Mouse (Mus musculus): Measurements from ENCODE around the gene Slc7a8. TPM values are rescaled to one million over a fixed set of nuclear protein-coding genes. Genes with fewer than 3 reads are reported as not detected.
A peak's percentile ranks its signal among the peaks of the same experiment; 100 is the strongest.

Gene Slc7a8
- total RNA-seq, 4 experiments from 2014 or later: 11.3 to 17.4 (median 12.2) TPM

DNA sequence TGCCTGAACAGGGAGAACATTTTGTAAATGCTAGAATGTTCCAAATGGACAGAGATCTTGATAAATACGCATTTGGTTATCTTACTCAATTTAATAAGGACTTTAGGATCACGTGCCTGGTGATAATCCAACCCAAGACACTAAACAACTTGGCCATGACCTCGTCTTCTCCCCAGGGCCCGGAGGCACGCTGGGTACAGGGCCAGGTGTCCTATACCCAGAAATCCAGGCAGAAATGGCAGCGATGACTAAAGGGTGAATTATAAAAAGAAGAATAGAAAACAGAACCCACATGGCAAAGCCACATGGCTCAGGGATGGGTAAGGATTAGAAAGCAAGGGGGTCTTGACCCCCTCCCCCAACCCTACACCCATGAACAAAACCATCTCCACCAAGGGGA, 40.0 kb downstream of the Slc7a8 start:
- no peak for DNase-seq (ENCODE audit: low spot score in 2 of 2)

DNA sequence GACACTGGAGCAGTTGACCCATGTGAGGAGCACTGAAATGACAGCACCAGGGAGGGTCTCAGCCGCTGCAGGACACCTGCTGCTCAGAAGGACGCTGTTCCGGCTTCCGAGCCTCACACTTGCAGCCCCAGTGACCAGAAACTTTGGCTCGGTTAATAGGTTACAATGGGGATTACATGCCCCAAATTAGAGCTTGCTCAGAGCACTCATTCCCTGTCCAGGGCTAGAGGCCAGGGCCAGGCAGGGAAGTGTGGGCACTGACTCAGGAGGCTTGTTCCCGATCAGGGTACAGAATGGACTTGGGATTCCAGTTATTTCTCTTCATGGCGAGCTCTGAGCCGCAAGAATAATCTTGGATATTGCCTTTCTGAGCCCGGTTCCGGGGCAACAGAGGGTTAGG, 44.1 kb downstream of the Slc7a8 start:
- DNase-seq (ENCODE audit: low spot score in 2 of 2): no peak

DNA sequence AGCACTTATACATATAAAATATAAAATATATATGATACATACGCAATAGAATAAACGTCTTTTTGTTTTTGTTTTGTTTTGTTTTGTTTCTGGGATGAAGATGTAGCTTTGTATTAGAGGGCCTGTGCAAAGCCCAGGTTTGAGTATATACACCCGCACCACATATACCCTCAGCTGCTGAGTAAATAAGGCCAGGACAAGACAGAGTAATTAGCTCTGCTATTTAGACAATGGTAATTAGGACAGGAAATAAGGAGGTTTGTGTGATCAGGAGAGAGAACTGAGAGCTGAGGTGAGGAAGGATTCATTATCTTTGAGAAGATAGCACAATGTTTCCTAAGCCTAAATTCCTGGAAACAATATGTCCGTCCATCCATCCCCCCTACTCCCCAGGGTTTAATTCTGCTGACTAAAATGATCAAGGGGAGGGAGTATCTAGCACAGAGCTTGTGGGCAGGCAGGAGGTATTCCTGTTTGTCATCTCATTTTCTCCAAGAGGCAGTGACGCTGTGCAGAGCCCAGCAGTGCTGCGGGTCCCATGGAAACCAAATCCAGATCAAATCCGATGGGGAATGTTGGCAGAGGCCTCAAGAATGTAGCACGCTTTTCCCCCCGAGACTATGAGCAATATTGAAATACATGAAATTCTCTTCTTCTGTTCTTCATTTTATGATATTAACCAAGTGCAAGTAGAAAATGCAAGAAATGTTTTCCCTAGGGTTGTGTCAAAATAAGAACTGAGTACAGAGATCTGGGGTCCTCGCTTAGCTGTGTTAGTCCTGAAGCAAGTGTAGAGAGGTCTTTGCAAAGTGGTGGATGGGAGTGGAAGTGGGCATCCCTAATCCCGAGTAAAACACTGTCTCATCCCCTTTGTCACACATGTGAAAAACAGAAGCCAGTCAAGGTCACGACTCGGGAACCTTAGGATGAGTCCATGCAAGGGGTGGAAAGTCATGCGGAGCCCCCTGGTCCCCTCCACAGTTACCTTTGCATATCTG, 44.9 kb downstream of the Slc7a8 start:
- DNase-seq (ENCODE audit: low spot score in 2 of 2): no peak

DNA sequence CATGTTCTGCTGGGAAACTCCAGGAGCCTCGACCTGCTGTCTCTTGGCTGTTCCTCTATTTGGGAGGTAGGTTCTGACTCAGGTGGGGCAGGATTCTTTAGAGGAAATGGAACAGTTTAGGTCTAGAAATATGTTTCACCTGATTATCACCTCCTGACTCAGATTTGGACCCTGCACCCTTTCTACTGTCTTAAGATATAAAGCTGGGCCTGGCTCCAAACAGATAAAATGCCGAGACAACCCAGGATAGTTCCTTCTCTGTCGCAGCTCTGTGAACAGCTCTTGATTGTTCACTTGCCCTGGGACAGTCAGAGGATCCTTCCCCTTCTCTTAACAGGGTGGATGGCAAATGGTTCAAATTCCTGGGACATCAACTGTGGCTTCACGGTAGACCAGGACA, 46.5 kb downstream of the Slc7a8 start:
- DNase-seq (ENCODE audit: low spot score in 2 of 2): no peak

DNA sequence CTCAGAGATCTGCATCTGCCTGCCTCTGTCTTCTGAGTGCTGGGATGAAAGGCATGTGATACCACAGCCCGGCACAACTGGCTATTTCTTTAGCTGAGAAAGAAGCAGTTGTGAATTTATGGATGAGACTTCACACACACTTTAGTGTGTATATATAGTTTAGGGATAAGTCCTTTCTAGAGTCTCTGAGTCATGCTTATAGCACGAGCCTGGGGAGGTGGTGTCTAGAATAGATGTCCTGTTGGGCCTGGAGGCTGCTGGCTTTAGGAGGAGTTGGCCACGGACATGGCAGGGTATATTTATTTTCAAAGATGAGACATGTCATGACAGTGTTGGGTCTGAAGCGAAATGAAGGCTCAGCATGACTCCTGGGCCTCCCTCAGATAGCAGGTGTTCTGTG, 47.7 kb downstream of the Slc7a8 start:
- no peak for DNase-seq (ENCODE audit: low spot score in 2 of 2)

DNA sequence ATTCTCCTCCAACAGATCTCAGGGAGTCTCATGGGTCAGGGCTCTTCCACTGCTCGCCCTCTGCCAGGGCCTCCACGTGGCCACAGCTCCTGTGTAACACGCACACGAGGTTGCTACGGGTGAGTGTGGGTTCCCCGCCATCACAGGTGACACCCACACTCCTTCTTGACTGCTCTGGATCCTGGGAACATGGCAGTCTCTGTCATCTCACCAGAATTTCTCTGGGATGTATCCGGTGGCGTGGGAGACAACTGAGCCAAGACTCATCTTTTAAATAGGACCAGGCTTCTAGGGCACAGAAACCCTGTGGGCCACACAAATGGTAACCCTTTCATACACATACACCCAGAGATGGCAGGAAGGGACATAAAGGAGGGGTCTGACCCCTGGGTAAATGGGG, 49.5 kb downstream of the Slc7a8 start:
- no peak for DNase-seq (ENCODE audit: low spot score in 2 of 2)

DNA sequence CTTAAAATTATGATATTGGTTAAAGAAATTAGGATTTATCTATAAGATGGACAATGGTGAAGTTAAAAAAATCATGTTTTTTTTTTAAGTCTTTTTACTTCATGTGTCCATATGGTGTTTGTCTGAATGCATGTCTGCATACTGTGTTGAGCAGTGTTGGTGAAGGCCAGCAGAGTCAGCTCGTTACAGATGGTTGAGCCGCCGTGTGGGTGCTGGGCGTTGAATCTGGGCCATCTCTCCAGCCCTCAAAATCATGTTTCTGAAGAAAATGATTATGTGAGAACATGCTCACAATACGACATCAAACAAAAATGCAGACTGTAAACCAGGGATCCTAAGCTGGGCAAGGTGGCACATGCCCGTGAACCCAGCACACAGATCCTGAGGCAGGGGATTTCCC, 51.4 kb downstream of the Slc7a8 start:
- no peak for DNase-seq (ENCODE audit: low spot score in 2 of 2)

DNA sequence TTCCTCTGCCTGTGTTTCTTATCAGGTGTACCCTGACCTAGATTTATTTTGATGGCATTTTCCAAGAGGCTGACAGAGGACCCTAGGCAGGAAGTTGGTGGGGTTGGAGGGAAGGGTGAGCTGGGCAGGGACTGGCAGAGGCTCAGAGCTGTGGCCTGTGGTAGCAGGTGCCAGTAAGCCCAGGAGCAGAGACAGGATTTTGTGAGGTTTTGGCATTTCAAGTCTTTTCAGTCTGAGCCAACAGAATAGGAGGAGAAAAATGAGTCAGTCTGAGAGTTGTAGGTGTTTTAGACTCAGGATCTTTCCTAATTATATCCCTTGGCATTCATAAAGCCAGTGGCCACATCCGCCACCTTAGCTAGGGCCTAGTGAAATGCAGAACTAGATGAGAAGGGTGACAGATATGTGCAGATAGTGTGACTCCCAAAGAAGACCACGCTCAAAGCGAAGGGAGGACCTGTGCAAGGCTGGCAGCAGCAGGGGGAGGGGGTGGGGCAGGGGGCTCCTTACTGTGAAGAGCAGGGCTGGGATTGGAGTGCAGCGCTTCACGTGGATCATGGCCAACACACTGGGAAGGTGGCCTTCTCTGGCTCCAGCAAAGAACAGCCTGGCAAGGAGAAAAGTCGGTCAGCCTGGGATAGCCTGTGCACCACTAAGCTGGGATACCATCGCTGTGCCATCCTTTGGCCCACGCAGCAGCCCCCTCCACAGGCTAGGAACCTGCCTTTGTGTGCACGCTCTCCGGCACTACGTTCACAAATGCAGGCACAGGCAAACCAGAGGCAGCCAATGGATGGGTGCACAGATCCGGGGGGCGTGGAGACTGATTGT, 52.7 kb downstream of the Slc7a8 start:
- no peak for DNase-seq (ENCODE audit: low spot score in 2 of 2)

DNA sequence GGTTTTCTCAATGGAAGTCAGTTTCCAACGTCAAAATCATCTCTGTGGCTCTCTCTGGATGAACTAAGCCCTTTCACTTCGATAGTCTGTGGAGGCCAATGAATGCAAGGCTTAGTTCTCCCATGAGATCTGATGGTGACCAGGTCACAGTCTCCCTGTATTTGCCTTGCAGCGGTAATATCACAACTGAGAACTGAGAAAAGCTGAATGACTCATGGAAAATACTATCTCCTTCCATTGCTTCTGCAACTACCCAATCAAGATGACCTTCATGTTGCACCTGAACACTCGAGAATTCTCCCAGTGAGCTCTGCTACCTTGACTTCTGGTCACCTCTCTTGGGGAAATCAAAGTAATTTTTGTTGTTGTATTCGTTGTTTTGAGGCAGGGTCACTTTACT, 54.2 kb downstream of the Slc7a8 start:
- DNase-seq (ENCODE audit: low spot score in 2 of 2): no peak

DNA sequence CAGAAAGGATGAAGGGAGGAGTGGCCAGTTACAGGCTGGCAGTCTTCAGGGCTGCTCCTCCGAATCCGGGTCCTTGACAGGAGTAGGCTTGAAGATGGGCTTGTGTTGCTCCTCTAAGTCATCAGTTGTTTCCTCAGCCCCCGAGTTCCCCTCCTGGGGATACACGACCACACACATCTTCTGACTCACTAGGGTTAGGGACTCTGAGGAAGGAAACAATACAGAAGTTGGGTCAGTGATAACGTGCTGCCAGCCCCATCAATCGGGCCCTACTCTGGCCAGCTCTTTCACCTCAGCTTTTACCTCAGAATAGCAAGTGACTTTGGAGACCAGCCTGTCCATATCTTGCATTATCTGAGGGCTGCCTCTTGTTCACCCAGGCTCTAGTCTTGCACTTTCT, 57.7 kb downstream of the Slc7a8 start:
- no peak for DNase-seq (ENCODE audit: low spot score in 2 of 2)

DNA sequence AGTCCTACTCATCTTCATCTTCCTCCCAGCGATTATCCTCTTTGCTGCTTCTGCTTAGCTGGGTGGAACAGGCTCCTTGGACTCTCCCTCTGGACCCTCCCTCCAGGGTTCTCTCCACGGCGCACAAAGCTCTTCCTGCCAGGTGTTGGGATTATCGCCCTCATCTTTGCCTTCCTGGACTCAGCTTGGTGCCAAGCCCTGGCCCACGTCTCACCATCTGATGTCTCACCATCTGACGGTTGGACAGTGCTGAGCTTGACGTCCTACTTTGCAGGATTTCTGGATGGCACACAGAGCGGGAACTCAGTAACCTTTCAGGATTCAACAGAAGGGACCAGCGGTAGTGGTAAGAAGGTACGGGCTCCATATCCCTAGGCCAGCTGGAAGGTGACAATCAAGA, 60.0 kb downstream of the Slc7a8 start:
- no peak for DNase-seq (ENCODE audit: low spot score in 2 of 2)

DNA sequence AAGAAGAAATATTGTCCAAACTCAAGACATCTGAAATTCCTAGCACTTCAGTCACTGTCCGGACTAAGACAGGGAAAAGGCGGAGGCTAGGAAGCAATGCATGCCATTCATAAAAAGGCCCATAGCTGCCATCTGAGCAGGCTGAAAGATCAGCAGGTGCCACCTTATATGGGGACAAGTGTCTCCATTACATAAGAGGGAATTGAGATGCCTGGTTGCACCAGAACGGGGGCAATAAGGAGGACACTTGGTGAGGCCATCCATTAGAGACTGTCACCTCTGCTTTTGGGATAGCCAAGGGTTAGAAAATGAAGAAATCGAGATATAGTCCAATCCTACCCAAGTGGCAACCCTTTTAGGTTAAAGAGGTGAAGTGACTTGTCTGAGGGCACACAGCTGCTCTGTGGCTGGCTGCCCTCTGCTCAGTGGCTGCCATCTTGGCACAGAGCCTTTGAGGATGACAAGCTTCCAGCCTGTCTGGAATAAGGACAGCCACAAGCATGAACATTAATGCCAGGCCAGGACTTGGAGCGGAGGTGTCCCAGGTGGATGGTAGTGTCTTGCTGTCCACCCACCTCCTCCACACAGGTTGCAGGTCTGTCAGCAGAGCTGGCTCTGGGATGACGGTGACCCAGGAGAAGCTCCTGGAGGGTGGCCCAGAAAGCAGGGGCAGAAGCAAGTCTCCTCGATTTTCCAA, 60.9 kb downstream of the Slc7a8 start:
- DNase-seq (ENCODE audit: low spot score in 2 of 2): peak; percentile 47 to 68

DNA sequence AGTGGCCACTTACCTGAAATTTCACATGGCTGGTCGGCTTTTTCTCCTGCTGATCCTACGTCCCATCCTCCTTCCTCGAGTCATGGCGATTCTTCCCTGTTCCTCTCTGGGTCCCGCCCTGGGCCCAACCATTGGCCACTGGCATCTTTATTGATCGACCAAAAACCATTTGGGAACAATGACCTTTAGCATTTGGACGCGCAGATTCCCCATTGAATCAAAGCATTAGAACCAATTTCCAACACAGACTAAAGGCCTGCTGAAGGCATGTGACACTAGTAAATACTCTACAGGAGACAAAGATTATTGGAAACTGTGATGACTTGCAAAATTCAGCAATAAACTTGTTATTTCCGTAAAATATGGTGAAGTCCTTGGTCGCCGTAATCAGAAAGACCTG, 61.7 kb downstream of the Slc7a8 start:
- no peak for DNase-seq (ENCODE audit: low spot score in 2 of 2)

DNA sequence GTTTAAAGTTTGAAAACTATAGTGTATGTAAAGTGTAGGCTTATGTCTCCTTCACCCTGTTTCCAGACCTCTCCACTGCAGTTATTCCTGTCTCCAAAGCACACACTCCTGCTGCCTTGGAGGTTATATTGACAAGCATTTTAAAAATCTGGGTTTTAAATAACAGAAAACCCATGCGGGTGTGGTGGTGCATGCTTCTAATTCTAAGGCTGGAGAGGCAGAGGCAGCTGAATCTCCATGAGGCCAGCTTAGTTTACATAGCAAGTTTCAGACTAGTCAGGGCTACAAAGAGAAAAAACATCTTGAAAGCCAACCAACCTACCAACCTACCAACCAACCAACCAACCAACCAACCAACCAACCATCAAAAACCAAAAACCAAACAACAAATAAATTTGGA, 66.3 kb downstream of the Slc7a8 start:
- DNase-seq (ENCODE audit: low spot score in 2 of 2): no peak

DNA sequence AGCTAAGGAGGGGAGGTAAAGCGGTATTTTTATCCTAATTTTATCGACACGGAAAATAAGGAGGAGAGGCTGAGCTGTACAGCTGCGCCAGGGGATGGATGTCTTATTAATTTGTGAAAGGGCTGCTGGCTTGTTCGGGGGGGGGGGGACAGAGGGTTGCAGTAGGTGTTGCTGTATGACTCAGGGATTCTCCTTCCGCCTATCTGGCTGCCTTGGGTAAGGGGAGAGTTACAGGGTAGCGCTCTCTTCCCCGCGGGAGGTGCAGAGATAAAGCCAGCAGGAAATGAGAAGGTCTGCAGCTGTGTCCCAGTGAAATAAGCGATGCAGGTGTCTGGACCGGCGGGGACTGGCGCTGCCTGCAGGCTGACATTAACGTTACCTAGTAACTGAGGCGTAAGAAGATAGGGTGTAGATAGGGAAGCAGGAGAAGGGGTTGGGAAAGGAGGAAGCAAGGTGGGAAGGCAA, 67.1 kb downstream of the Slc7a8 start:
- DNase-seq (ENCODE audit: low spot score in 2 of 2): no peak

DNA sequence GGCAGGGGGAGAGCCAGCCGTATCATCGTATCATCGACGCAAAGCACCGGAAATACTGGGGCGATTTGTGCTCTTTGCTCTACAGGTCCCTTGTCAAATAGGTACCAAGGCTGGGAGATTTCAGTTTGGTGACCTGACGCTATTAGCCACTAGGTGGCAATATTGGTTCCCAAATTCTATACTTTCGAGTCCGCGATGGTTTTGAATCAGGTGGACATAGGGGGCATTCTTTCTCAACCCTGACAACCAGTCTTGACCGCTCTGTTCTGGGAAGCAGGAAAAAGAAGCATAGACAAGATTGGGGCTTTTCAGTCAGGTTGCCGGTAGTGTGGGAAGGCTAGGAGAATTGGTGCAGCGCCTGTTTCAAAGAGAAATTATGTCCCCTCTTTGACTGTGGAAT, 67.6 kb downstream of the Slc7a8 start:
- peak; percentile 42 to 57 for DNase-seq (ENCODE audit: low spot score in 2 of 2)

DNA sequence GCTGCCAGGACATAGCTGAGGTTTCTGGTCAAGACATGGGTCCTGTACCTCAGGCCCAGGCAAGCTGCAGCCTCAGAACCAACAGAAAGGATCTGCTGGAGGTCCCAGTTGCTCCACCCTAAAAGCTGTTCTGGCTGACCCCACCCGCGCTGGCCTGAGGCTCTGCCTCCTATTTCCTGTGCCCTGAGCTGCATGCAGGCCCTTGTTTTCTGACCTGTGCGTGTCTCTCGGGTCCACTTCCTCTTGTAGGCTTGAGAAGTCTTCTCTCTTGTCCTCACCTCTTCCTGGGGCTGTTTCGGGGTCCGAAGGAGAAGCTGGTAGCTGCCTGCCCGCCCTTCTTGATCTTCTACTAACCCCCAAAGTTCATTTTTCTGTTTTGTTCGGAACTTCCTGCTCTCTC, 68.9 kb downstream of the Slc7a8 start:
- DNase-seq (ENCODE audit: low spot score in 2 of 2): no peak

DNA sequence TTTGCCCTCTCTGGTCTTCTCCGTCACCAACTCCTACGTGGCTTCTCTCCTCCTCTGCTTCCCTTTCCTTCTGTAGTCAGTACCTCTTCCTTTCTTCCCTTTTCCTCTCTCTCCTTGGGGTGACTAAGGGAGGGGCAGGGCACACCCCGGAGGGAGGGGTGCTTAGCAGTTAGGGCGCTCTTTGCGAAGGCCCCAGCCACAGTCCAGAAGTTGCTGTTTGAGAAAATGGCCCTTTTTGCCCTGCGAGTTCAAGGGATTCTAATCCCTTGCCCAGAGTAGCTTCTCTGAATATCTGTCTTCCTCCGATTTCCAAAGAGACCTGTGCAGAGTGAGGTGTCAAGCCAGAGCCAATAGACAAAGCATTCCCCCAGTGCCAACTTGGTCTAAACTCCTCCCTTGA, 69.7 kb downstream of the Slc7a8 start, which contains the start of gene Cebpe:
TSS of gene Cebpe (minus strand) at position 101 of the 400 bp plus-strand sequence.
- no peak for DNase-seq (ENCODE audit: low spot score in 2 of 2)

DNA sequence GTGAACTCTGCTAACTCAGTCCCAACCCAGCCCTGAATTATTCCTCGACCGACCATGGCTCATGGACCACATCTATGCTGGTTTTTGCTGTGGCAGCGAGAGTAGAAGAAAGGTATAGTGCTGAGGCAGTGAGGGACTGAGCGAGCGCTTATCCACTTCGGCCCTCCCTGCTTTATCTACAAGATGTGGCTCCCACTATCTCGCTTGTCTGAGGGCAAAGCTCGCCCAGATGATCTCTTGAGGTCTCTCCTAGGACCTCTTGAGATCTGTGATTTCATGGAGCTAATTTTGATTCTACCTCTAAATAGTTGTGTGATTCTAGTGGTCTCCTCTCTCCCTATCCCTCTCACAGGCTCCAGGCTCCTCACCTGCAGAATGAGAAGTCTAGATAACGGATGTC, 72.7 kb downstream of the Slc7a8 start:
- no peak for DNase-seq (ENCODE audit: low spot score in 2 of 2)

DNA sequence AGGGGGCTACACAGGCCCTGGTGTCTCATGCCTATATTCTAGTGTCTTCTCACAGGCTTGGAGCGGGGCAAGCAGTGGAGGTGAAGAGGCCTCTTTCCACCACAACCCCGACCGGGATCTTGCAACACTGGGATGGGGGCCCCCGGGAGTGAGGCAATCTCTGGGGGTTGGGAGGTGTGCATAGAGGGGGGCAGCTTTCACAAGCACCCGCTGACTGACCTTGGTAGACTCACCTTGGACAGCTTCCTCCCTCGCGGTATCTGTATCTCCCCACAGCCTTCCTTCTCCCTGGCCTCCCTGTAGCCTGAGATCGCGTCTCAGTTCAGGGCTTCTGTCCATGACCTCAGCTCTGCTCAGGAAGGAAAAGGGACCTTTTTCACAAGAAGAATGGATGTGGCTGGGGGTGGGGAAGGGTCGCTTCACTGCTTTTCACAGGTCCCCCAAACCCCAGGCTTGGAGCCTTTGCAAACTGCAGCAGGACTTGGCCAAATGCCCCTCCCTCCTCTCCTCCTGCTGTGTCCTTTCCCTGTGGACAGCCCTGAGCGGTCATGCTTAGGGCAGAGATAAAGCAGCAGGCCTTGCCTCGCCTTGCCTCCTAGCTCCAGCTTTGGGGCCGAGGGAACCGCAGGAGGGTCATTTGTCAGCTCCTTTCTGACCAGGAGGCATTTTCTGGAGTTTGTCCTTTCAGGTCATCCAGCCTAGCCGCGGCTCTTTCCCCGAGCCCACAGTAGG, 75.0 kb downstream of the Slc7a8 start:
- no peak for DNase-seq (ENCODE audit: low spot score in 2 of 2)

DNA sequence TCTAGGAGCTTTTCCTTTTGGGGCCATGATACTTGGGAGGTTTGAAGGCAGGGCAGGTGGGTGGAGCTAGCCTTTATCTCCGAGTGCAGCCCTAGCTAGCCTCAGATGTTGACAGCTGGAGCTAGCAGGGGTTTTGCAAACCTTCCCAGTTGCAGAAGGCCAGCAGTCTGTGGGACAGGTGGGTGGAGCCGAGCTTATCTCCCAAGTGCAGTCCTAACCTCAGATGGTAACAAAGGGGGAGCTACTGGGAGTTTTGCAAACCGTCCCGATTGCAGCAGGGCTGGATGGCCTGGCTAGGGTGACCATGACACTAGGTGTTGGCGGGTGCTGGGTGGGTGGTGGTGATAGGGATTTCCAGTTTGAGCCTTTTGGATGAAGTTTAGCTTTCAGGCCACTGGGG, 75.9 kb downstream of the Slc7a8 start:
- DNase-seq (ENCODE audit: low spot score in 2 of 2): no peak
